Mouse (Mus musculus) intestine, postnatal 0 days (tissue): ENCODE data around the gene Pml. TPM values are rescaled to one million over a fixed set of nuclear protein-coding genes. Genes with fewer than 3 reads are reported as not detected.

Experiments used
- ATAC-seq: fragments of 200-750 bp; cut with Nextera tagmentation; 2 replicates; pipeline ENCODE4 v1.8.0; 2017; ENCODE audit warnings: mild to moderate bottlenecking, moderate TSS enrichment, moderate library complexity
- H3K27ac ChIP-seq: fragments of 300-500 bp; sonication (generic); 2 replicates; pipeline ENCODE4 v1.5.1; 2014; ENCODE audit warnings: mild to moderate bottlenecking, low read depth, low read length, moderate library complexity
- H3K27me3 ChIP-seq: fragments of 300-500 bp; sonication (generic); replicated peaks from 2 replicates; pipeline ENCODE4 v1.6.1; 2014; ENCODE audit warnings: low read length, mixed read lengths; ENCODE audit not compliant: control insufficient read depth, insufficient read depth
- H3K36me3 ChIP-seq: fragments of 300-500 bp; sonication (generic); 2 replicates; pipeline ENCODE4 v1.6.1; 2014; ENCODE audit warnings: mild to moderate bottlenecking, moderate library complexity; ENCODE audit not compliant: control insufficient read depth, insufficient read depth
- H3K4me1 ChIP-seq: fragments of 300-500 bp; sonication (generic); replicated peaks from 2 replicates; pipeline ENCODE4 v1.6.1; 2014; ENCODE audit warnings: antibody characterized with exemption, low read length, mixed read lengths; ENCODE audit not compliant: control insufficient read depth, insufficient read depth
- H3K4me2 ChIP-seq: fragments of 300-500 bp; sonication (generic); replicated peaks from 2 replicates; pipeline ENCODE4 v1.6.1; 2014; ENCODE audit warnings: low read depth, mild to moderate bottlenecking, moderate library complexity
- H3K4me3 ChIP-seq: fragments of 300-500 bp; sonication (generic); 2 replicates; pipeline ENCODE4 v1.5.1; 2014; ENCODE audit warnings: low read depth, low read length
- H3K9ac ChIP-seq: fragments of 300-500 bp; sonication (generic); 2 replicates; pipeline ENCODE4 v1.6.1; 2014; ENCODE audit warnings: mild to moderate bottlenecking, low read depth, low read length
- H3K9me3 ChIP-seq: fragments of 300-500 bp; sonication (generic); 2 replicates; pipeline ENCODE4 v1.6.1; 2016; ENCODE audit warnings: mixed run types; ENCODE audit not compliant: control insufficient read depth
- CTCF ChIP-seq: sonication (generic); IDR thresholded peaks from 2 replicates; pipeline ENCODE4 v1.5.1; 2016; ENCODE audit warnings: low read depth, mild to moderate bottlenecking, control low read depth, antibody characterized with exemption, moderate library complexity
- WGBS: fragments of 180-500 bp; shearing (Covaris S2); extraction: QIAGEN DNeasy Blood & Tissue Kit; methylation state at CpG from one replicate; pipeline ENCODE4 v1.1.7; 2014; 5-methylcytosine and 5-hydroxymethylcytosine counted together
- polyA plus RNA-seq: library from polyadenylated mRNA; unstranded; fragments of >200 nt; fragmentation: Nextera tagmentation; extraction: Ambion mirVana; gene quantifications from 2 replicates; pipeline ENCODE4 v1.2.1, GENCODE M21; 2015

The Pml gene
- polyA plus RNA-seq, 1 experiment from 2014 or later, result 5.3 TPM

GRCm38 (mm10) chr9:58268384-58269313 lies 19.1 kb upstream of the Pml start:
- peak; percentile 85 for TF ChIP-seq CTCF
- Histone ChIP-seq H3K27me3 (no peaks in the 10 kb centered on the region), H3K9me3 (no peaks in the 10 kb centered on the region), H3K4me2 (no peak overlapping the region), H3K9ac (no peak overlapping the region), H3K4me3 (no peak overlapping the region), H3K36me3 (no peaks in the 10 kb centered on the region), H3K27ac (no peak overlapping the region), H3K4me1 (no peaks in the 10 kb centered on the region)
- ATAC-seq, result no peak
- 54% methylated on average over 12 of the region's 12 CpGs for WGBS

GRCm38 (mm10) chr9:58267046-58267445 lies 17.5 kb upstream of the Pml start:
- ATAC-seq, result no peak
- no peaks in the 10 kb centered on the region for H3K27me3 ChIP-seq
- no peaks in the 10 kb centered on the region for H3K9me3 ChIP-seq
- WGBS, result 75% methylated on average over 3 of the region's 3 CpGs
- no peak for TF ChIP-seq CTCF
- H3K4me2 ChIP-seq, result no peak overlapping the region
- H3K36me3 ChIP-seq, result peaks cover 7% of the 10 kb centered on the region; the same call in 1 of the 2 replicates
- no peak overlapping the region for H3K9ac ChIP-seq
- no peak overlapping the region for H3K4me3 ChIP-seq
- no peak overlapping the region for H3K27ac ChIP-seq
- H3K4me1 ChIP-seq, result no peaks in the 10 kb centered on the region

GRCm38 (mm10) chr9:58266571-58267011 lies 17.0 kb upstream of the Pml start:
- H3K27me3 ChIP-seq, result no peaks in the 10 kb centered on the region
- WGBS, result 38% methylated on average over 4 of the region's 4 CpGs
- H3K4me3 ChIP-seq, result no peak overlapping the region
- H3K4me2 ChIP-seq, result no peak overlapping the region
- no peaks in the 10 kb centered on the region for H3K9me3 ChIP-seq
- peaks cover 11% of the 10 kb centered on the region for H3K36me3 ChIP-seq
- H3K4me1 ChIP-seq, result no peaks in the 10 kb centered on the region
- no peak overlapping the region for H3K9ac ChIP-seq
- TF ChIP-seq CTCF, result no peak
- no peak for ATAC-seq
- no peak overlapping the region for H3K27ac ChIP-seq

- Histone ChIP-seq H3K27me3 (no peaks in the 10 kb centered on the region), H3K27ac (no peak overlapping the region), H3K4me2 (no peak overlapping the region), H3K4me1 (no peaks in the 10 kb centered on the region), H3K9me3 (no peaks in the 10 kb centered on the region), H3K36me3 (peaks cover 18% of the 10 kb centered on the region), H3K9ac (no peak overlapping the region), H3K4me3 (no peak overlapping the region)
- 71% methylated on average over 3 of the region's 3 CpGs for WGBS
- no peak for TF ChIP-seq CTCF
- no peak for ATAC-seq
These were observed 15.8 kb upstream of the Pml start for GRCm38 (mm10) chr9:58265368-58265767.

GRCm38 (mm10) chr9:58262507-58262906 lies 12.9 kb upstream of the Pml start:
- no peak for ATAC-seq
- H3K9ac ChIP-seq, result no peak overlapping the region
- 98% methylated on average over 5 of the region's 5 CpGs for WGBS
- no peaks in the 10 kb centered on the region for H3K4me1 ChIP-seq
- H3K9me3 ChIP-seq, result no peaks in the 10 kb centered on the region
- no peak overlapping the region for H3K4me3 ChIP-seq
- TF ChIP-seq CTCF, result no peak
- peaks cover 30% of the 10 kb centered on the region for H3K36me3 ChIP-seq
- H3K27me3 ChIP-seq, result no peaks in the 10 kb centered on the region
- no peak overlapping the region for H3K27ac ChIP-seq
- H3K4me2 ChIP-seq, result no peak overlapping the region

- Histone ChIP-seq H3K9me3 (no peaks in the 10 kb centered on the region), H3K36me3 (peaks cover 22% of the 10 kb centered on the region; the same call in 1 of the 2 replicates), H3K4me1 (0 out of 2 replicates have a peak, but pooled peaks cover 3% of the 10 kb centered on the region), H3K4me3 (no peak overlapping the region), H3K4me2 (no peak overlapping the region), H3K27me3 (no peaks in the 10 kb centered on the region), H3K27ac (no peak overlapping the region), H3K9ac (no peak overlapping the region)
- no peak for TF ChIP-seq CTCF
- no peak for ATAC-seq
- WGBS, result 91% methylated on average over 10 of the region's 10 CpGs
These were observed 6.4 kb upstream of the Pml start for GRCm38 (mm10) chr9:58255704-58256685.
